Mouse (Mus musculus): ENCODE data around the gene Lamtor1.
"Not testable (repeated sequence)": the region's sequence is repeated elsewhere in the genome, so short reads cannot be mapped to it uniquely, and the experiment has no call there.

Lamtor1 gene

GRCm38 (mm10) chr7:101900331-101901097, 5.2 kb upstream of the Lamtor1 start:
- no peak for DNase-seq (ENCODE audit: low read depth, low spot score)

GRCm38 (mm10) chr7:101901969-101902368, 3.7 kb upstream of the Lamtor1 start:
- DNase-seq (ENCODE audit: low read depth, low spot score), result no peak

GRCm38 (mm10) chr7:101902846-101903245, 2.9 kb upstream of the Lamtor1 start:
- peak; percentile 54 for DNase-seq (ENCODE audit: low read depth, low spot score)

GRCm38 (mm10) chr7:101906287-101906681, 580 bp downstream of the Lamtor1 start, which contains the start of gene Tomt:
Gene Tomt, minus strand, starts transcription at chr7:101906359.
- DNase-seq (ENCODE audit: low read depth, low spot score), result no peak

GRCm38 (mm10) chr7:101906696-101907095, 992 bp downstream of the Lamtor1 start:
- DNase-seq (ENCODE audit: low read depth, low spot score), result no peak

GRCm38 (mm10) chr7:101908367-101908766, 2.7 kb downstream of the Lamtor1 start:
- no peak for DNase-seq (ENCODE audit: low read depth, low spot score)

- DNase-seq (ENCODE audit: low read depth, low spot score), result no peak
These were observed 4.4 kb downstream of the Lamtor1 start for GRCm38 (mm10) chr7:101910138-101910537.

- peak; percentile 80 for DNase-seq (ENCODE audit: low read depth, low spot score)
These were observed 6.3 kb downstream of the Lamtor1 start for GRCm38 (mm10) chr7:101911982-101912381.

- DNase-seq (ENCODE audit: low read depth, low spot score), result peak; percentile 77
These were observed 12.4 kb downstream of the Lamtor1 start for GRCm38 (mm10) chr7:101918071-101918470.

GRCm38 (mm10) chr7:101925892-101926291, 20.2 kb downstream of the Lamtor1 start:
- peak; percentile 42 for DNase-seq (ENCODE audit: low read depth, low spot score)

GRCm38 (mm10) chr7:101928093-101928492, 22.4 kb downstream of the Lamtor1 start:
- DNase-seq (ENCODE audit: low read depth, low spot score), result no peak

- no peak for DNase-seq (ENCODE audit: low read depth, low spot score)
These were observed 26.8 kb downstream of the Lamtor1 start for GRCm38 (mm10) chr7:101932551-101932950.

GRCm38 (mm10) chr7:101933300-101933699, 27.6 kb downstream of the Lamtor1 start:
- no peak for DNase-seq (ENCODE audit: low read depth, low spot score)

GRCm38 (mm10) chr7:101933751-101934240, 28.1 kb downstream of the Lamtor1 start, which contains the start of the genes Lrrc51 and Numa1:
Gene Lrrc51, minus strand, starts transcription at chr7:101933895.
Gene Numa1, plus strand, starts transcription at chr7:101934111.
- DNase-seq (ENCODE audit: low read depth, low spot score), result peak; percentile 100

- no peak for DNase-seq (ENCODE audit: low read depth, low spot score)
These were observed 30.3 kb downstream of the Lamtor1 start for GRCm38 (mm10) chr7:101935957-101936356.

- no peak for DNase-seq (ENCODE audit: low read depth, low spot score)
These were observed 31.3 kb downstream of the Lamtor1 start for GRCm38 (mm10) chr7:101936996-101937395.

GRCm38 (mm10) chr7:101937569-101937968, 31.9 kb downstream of the Lamtor1 start:
- no peak for DNase-seq (ENCODE audit: low read depth, low spot score)

GRCm38 (mm10) chr7:101938348-101938747, 32.6 kb downstream of the Lamtor1 start:
- DNase-seq (ENCODE audit: low read depth, low spot score), result no peak

GRCm38 (mm10) chr7:101939758-101940157, 34.1 kb downstream of the Lamtor1 start:
- DNase-seq (ENCODE audit: low read depth, low spot score), result no peak

- not testable (repeated sequence) for DNase-seq (ENCODE audit: low read depth, low spot score)
These were observed 43.3 kb downstream of the Lamtor1 start for GRCm38 (mm10) chr7:101949008-101949407.

- DNase-seq (ENCODE audit: low read depth, low spot score), result no peak
These were observed 45.9 kb downstream of the Lamtor1 start for GRCm38 (mm10) chr7:101951648-101952047.

GRCm38 (mm10) chr7:101952098-101952497, 46.4 kb downstream of the Lamtor1 start:
- DNase-seq (ENCODE audit: low read depth, low spot score), result no peak

GRCm38 (mm10) chr7:101954163-101954562, 48.5 kb downstream of the Lamtor1 start:
- DNase-seq (ENCODE audit: low read depth, low spot score), result no peak

Data from R1 (cell line).